Mouse (Mus musculus): Measurements from ENCODE around the gene Aqr. TPM values are rescaled to one million over a fixed set of nuclear protein-coding genes. Genes with fewer than 3 reads are reported as not detected.

Gene Aqr
- total RNA-seq, 1 experiment from 2014 or later: 71.0 TPM

DNA sequence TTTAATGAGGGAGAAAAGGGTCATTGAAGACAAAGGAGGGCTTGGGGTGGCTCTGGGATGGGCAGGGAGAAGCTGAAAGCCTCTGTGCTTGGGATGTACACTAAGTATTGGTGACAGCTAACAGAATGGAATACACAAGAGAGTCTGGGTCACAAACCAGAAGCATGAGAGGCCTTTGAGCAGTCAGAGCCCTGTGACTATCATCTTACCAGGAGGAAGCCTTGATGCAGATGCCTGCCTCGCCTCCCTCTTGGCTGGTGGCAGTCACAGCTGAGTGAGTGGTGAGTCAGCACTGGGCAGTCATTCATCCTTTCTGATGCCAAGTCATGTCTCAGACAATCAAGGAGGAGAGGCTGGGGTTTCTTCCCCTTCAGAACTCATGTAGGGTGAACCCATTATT lies 99.6 kb downstream of the Aqr start:
- ATAC-seq (replicated peaks; ENCODE audit: low read depth, poor library complexity, severe bottlenecking): no peak

DNA sequence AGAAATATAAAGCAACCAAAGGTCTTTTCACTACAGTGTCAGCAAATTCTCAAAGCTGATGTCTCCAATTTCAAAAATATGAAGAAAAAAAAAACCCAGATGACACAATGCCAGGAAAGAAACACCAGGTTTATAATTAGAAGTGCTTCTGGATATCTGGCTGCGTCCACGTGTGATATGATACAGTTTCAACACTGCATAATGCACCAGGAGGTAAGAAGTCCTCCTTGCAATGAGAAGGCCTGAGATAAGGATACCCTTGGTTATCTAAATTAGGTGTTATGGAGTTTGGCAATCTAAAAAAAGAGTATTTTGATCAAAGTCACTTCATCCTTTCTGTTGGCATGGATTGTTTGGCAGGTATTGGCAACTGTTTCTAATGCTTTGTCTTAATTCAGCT lies 114.9 kb downstream of the Aqr start:
- no peak for ATAC-seq (replicated peaks; ENCODE audit: low read depth, poor library complexity, severe bottlenecking)

- ATAC-seq (replicated peaks; ENCODE audit: low read depth, poor library complexity, severe bottlenecking): no peak
These were observed 120.6 kb downstream of the Aqr start for GRCm38 (mm10) chr2:114066226-114066625.

GRCm38 (mm10) chr2:114064004-114064403 lies 122.8 kb downstream of the Aqr start:
- ATAC-seq (replicated peaks; ENCODE audit: low read depth, poor library complexity, severe bottlenecking): no peak

DNA sequence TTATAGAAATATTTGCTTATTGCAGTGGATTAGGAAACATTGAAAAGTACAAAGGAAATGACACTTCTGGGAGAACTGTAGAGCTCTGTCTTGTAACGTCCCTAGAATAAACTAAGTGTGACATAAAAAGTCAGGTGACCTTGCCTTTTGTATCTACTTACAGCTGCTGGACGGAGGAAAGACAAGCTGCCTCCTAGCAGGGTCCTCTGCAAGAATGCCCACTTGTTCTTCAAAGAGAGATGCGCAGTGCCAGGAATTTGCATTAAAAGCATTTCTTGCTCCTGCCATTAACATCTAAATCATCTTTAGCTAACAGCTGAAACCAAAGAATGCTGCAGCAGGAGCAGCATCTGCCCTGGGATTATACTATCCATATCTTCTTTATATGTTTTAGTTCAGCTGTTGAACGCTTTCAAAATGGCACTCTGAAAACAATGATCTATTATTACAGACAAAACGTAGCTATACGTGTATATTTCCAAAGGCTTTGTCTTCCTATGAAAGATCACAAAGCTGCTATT lies 126.7 kb downstream of the Aqr start:
- ATAC-seq (replicated peaks; ENCODE audit: low read depth, poor library complexity, severe bottlenecking): no peak

DNA sequence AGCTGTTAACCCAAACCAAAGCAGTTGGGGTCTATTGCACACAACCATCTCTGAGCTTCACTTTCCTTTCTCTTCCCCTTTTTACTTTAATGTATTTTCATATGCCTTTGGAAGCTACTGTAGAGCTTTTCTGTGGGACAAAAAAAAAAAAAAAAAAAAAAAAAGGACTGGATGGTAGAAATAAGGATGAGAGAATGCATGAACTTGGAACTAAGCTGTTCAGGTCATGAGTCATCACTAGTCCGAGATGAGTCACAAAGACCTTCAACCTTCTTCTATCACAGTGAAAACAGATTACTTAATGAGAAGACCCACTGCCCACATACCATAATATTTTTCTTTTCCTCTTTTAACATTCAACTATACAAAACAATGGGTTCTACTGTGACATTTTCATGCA lies 127.2 kb downstream of the Aqr start:
- ATAC-seq (replicated peaks; ENCODE audit: low read depth, poor library complexity, severe bottlenecking): no peak

DNA sequence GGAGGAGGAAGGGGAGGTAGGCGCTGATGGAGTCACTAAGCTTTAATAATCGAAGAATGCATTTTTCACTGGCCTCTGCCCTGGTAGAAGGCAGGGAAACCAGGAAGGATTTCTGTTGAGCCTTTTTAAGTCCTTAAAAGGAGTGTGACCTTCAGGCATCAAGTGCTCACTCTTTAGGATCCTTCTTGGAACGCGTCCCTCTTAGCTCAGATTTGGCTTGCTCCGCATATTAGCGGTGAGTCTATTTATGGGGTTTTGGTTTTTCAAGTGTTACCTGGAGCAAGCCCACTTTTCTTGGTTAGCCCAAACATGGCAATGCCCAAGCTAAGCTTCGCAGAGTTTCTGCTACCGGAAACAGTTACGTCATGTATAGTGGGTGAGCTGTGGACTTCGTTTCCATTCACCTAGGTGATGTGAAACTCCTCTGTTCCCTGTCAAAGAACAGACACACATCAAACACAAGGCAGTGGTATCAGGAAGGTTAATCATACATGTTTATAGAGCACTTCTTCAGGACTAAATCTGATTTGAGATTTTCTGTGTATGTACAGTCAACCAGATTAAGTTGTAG lies 128.5 kb downstream of the Aqr start:
- no peak for ATAC-seq (replicated peaks; ENCODE audit: low read depth, poor library complexity, severe bottlenecking)

- ATAC-seq (replicated peaks; ENCODE audit: low read depth, poor library complexity, severe bottlenecking): no peak
These were observed 129.4 kb downstream of the Aqr start for GRCm38 (mm10) chr2:114057303-114057853.

DNA sequence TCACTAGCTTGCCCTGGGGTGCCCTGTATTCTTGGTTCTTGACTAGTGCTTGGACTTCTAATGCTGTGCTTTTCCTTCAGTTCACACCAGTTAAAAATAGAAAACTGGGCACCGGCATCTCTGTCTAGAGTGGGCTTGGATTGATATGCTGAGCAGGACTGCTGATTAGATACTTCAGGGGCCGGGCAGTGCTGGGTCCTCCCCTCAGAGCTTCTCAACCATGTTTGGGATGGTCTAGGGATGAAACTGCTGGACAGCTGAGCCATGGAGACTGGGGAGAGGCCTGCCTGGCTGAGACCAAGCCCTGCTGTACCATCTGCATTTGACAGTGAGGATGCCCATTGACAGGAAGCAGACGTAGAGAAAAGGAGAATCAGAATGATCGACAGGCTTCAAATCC lies 132.7 kb downstream of the Aqr start:
- no peak for ATAC-seq (replicated peaks; ENCODE audit: low read depth, poor library complexity, severe bottlenecking)

- no peak for ATAC-seq (replicated peaks; ENCODE audit: low read depth, poor library complexity, severe bottlenecking)
These were observed 133.9 kb downstream of the Aqr start, which contains the start of gene Actc1 for GRCm38 (mm10) chr2:114052696-114053598. Gene Actc1, minus strand, starts transcription at chr2:114053548.

GRCm38 (mm10) chr2:114051871-114052241 lies 135.0 kb downstream of the Aqr start:
- no peak for ATAC-seq (replicated peaks; ENCODE audit: low read depth, poor library complexity, severe bottlenecking)

Other genes with a start within 250 kb of the Aqr start
- gene Gjd2, start 173.4 kb downstream of the Aqr start, total RNA-seq (2017): not detected in 2 replicates
- not detected in 2 replicates for gene Actc1, start 133.5 kb downstream of the Aqr start, total RNA-seq (2017)
- 10.2 and 14.7 TPM in 2 replicates for gene Zfp770, start 14.4 kb upstream of the Aqr start, total RNA-seq (2017)